Mouse (Mus musculus) bone marrow macrophage, adult 2 months (primary cell): Measurements from ENCODE around the gene Myh9. TPM values are rescaled to one million over a fixed set of nuclear protein-coding genes. Genes with fewer than 3 reads are reported as not detected.

ENCODE experiments used
- H3K27ac ChIP-seq: 2 replicates; pipeline ENCODE4 v1.5.1; 2012; ENCODE audit warnings: low read depth, low read length; ENCODE audit not compliant: insufficient read depth
- H3K4me1 ChIP-seq: 2 replicates; pipeline ENCODE4 v1.6.1; 2012; ENCODE audit warnings: low read length; ENCODE audit not compliant: control insufficient read depth, insufficient read depth
- H3K4me3 ChIP-seq: 2 replicates; pipeline ENCODE4 v1.5.1; 2012; ENCODE audit warnings: mild to moderate bottlenecking, low read length, moderate library complexity; ENCODE audit not compliant: insufficient read depth
- CTCF ChIP-seq: IDR thresholded peaks from 2 replicates; pipeline ENCODE4 v1.5.1; 2012; ENCODE audit warnings: low read depth, mild to moderate bottlenecking, low read length, moderate library complexity
- POLR2A ChIP-seq: IDR thresholded peaks from 2 replicates; pipeline ENCODE4 v1.6.1; 2012; ENCODE audit warnings: mild to moderate bottlenecking, low read depth, low read length, borderline replicate concordance
- polyA plus RNA-seq: library from polyadenylated mRNA; stranded (reverse); fragments of >200 nt; gene quantifications from 2 replicates; pipeline ENCODE4 v1.2.4, GENCODE M21; 2012; ENCODE audit not compliant: missing spikeins, insufficient read depth, insufficient read length

Gene Myh9
- polyA plus RNA-seq, 1 experiment, result 194 TPM

GRCm38 (mm10) chr15:77843046-77843445, 1.1 kb upstream of the Myh9 start:
- peak overlapping the region; percentile 9; the same call in 1 of the 2 replicates for H3K4me3 ChIP-seq
- H3K27ac ChIP-seq, result no peak overlapping the region
- no peak for TF ChIP-seq CTCF
- H3K4me1 ChIP-seq, result peaks cover 17% of the 10 kb centered on the region

GRCm38 (mm10) chr15:77841361-77842046, 471 bp downstream of the Myh9 start:
- peaks cover 30% of the 10 kb centered on the region for H3K4me1 ChIP-seq

GRCm38 (mm10) chr15:77840450-77841360, 1.3 kb downstream of the Myh9 start:
- TF ChIP-seq POLR2A (no peak), CTCF (no peak)
- Histone ChIP-seq H3K4me3 (peak overlapping the region; percentile 90), H3K27ac (peak overlapping the region; percentile 84), H3K4me1 (peaks cover 35% of the 10 kb centered on the region)

More at GRCm38 (mm10) chr15:77841361-77842046, 471 bp downstream of the Myh9 start:
- no peak for TF ChIP-seq CTCF
- TF ChIP-seq POLR2A, result no peak
- H3K27ac ChIP-seq, result peak overlapping the region; percentile 84
- H3K4me3 ChIP-seq, result peak overlapping the region; percentile 90

GRCm38 (mm10) chr15:77839529-77840286, 2.3 kb downstream of the Myh9 start:
- H3K27ac ChIP-seq, result peak overlapping the region; percentile 85
- H3K4me1 ChIP-seq, result peaks cover 45% of the 10 kb centered on the region
- TF ChIP-seq POLR2A (no peak), CTCF (no peak)
- H3K4me3 ChIP-seq, result peak overlapping the region; percentile 90

GRCm38 (mm10) chr15:77838530-77839387, 3.2 kb downstream of the Myh9 start:
- TF ChIP-seq POLR2A, result no peak
- no peak for TF ChIP-seq CTCF
- peaks cover 53% of the 10 kb centered on the region for H3K4me1 ChIP-seq
- peak overlapping the region; percentile 85 for H3K27ac ChIP-seq
- H3K4me3 ChIP-seq, result peak overlapping the region; percentile 90

- Histone ChIP-seq H3K27ac (0 out of 2 replicates have a peak overlapping the region, but pooled peaks have one; percentile 3), H3K4me3 (no peak overlapping the region), H3K4me1 (peaks cover 59% of the 10 kb centered on the region)
- TF ChIP-seq CTCF (no peak), POLR2A (no peak)
Measured at GRCm38 (mm10) chr15:77837444-77838117, 4.4 kb downstream of the Myh9 start.

- no peak overlapping the region for H3K27ac ChIP-seq
- no peak for TF ChIP-seq CTCF
- TF ChIP-seq POLR2A, result no peak
- peaks cover 65% of the 10 kb centered on the region for H3K4me1 ChIP-seq
- H3K4me3 ChIP-seq, result no peak overlapping the region
Measured at GRCm38 (mm10) chr15:77836692-77837443, 5.1 kb downstream of the Myh9 start.
